Mouse (Mus musculus) brown adipose tissue, adult 24 weeks (tissue): ENCODE data around the gene Adap2. TPM values are rescaled to one million over a fixed set of nuclear protein-coding genes. Genes with fewer than 3 reads are reported as not detected.
A peak's percentile ranks its signal among the peaks of the same experiment; 100 is the strongest.

Source experiments
- H3K27ac ChIP-seq: fragments of 200-500 bp; replicated peaks from 2 replicates; pipeline ENCODE4 v1.5.1; 2012; ENCODE audit warnings: low read depth, mild to moderate bottlenecking, low read length
- H3K4me1 ChIP-seq: fragments of 200-500 bp; 2 replicates; pipeline ENCODE4 v1.6.1; 2012; ENCODE audit warnings: low read length, mixed read lengths; ENCODE audit not compliant: control insufficient read depth, insufficient read depth, insufficient read length
- H3K4me3 ChIP-seq: fragments of 200-500 bp; 2 replicates; pipeline ENCODE4 v1.5.1; 2012; ENCODE audit warnings: low read depth, mild to moderate bottlenecking, low read length, moderate library complexity; ENCODE audit not compliant: insufficient read depth
- polyA plus RNA-seq: library from polyadenylated mRNA; stranded (reverse); fragments of >200 nt; gene quantifications from 2 replicates; pipeline ENCODE4 v1.2.4, GENCODE M21; 2012; ENCODE audit not compliant: missing spikeins, insufficient read depth, insufficient read length

Adap2 gene
- polyA plus RNA-seq, 1 experiment, result 5.8 TPM

DNA sequence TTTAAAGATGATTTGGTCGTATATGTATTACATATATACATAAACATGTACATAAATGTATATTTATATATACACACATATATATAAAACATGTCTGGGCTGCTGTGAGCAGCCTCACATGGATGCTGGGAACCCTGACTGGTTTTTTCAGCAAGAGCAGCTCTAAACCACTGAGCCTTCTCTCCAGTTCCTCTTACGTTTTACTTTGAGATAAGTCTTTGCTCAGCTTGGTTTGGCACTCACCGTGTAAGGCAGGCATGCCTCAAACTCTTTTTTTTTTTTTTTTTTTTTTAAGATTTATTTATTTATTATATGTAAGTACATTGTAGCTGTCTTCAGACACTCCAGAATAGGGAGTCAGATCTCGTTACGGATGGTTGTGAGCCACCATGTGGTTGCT, 3.3 kb upstream of the Adap2 start:
- H3K4me1 ChIP-seq, result peaks cover 2% of the 10 kb centered on the region
- no peak overlapping the region for H3K27ac ChIP-seq
- no peak overlapping the region for H3K4me3 ChIP-seq

GRCm38 (mm10) chr11:80151541-80151940, 2.4 kb upstream of the Adap2 start:
- Histone ChIP-seq H3K4me3 (no peak overlapping the region), H3K4me1 (peaks cover 2% of the 10 kb centered on the region), H3K27ac (0 out of 2 replicates have a peak overlapping the region, but pooled peaks have one; percentile 15)

- Histone ChIP-seq H3K4me1 (peaks cover 2% of the 10 kb centered on the region), H3K27ac (peak overlapping the region; percentile 31; the same call in 1 of the 2 replicates), H3K4me3 (no peak overlapping the region)
Observed at GRCm38 (mm10) chr11:80152376-80152775, 1.5 kb upstream of the Adap2 start.

- Histone ChIP-seq H3K4me1 (no peaks in the 10 kb centered on the region), H3K27ac (peak overlapping the region; percentile 88)
Observed at GRCm38 (mm10) chr11:80154501-80154900, 596 bp downstream of the Adap2 start.

DNA sequence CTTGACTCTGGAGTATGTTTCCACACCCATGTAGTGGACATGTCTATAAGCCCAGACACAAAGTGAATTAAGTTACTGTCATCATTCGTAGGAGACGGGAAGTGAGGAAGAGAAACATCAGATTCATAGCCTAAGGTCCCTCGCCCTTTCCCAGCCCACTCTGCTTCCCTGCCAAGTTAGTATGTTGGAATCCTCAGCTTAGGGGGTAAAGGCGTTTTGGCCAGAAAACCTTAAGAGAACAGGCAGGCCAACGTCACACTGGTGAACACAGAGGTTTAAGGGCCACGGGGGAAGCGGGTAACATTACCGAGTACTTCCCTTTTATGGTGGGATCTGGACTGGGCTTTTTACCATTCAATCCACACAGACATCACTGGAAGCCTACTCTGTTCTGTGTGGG, 1.6 kb downstream of the Adap2 start:
- Histone ChIP-seq H3K27ac (peak overlapping the region; percentile 88), H3K4me3 (peak overlapping the region; percentile 81), H3K4me1 (no peaks in the 10 kb centered on the region)

More at GRCm38 (mm10) chr11:80154501-80154900, 596 bp downstream of the Adap2 start:
- peak overlapping the region; percentile 81 for H3K4me3 ChIP-seq

DNA sequence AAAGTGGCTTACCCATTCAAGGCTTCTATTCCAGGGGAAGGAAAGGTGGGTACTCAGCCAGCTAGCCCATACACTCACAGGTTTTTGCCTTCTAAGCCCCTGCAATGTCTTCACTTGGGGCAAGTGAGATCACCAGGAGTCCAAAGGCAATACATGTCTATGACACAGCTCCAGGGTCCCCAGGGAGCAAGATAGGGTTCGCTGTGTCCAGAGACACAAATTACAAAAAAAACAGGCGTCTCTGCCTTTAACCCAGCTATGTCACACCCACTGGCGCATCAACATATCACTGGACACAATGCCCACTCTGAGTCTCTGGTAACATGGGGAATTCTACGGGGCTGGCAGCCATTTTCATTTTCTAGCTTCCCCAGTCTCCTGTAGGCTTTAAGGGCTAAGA, 2.1 kb downstream of the Adap2 start:
- peak overlapping the region; percentile 81 for H3K4me3 ChIP-seq
- no peaks in the 10 kb centered on the region for H3K4me1 ChIP-seq
- peak overlapping the region; percentile 88 for H3K27ac ChIP-seq

DNA sequence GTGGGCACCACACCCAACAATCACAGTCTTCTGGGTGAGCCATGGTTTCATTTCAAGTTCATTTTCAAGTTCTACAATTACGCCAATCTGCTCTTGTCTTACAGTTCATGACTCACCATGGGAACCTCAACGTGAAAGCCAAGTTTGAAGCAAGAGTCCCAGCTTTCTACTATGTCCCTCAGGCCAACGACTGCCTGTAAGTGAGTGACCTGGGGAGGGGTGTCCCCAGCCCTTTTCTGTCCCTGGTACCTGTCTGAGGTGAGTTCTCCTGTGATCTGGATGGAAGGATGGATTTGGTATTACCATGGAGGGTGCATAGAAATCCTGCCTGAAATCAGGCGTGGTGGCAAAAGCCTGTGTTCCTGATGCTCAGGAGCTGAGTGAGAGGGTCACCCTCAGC, 2.9 kb downstream of the Adap2 start:
- no peaks in the 10 kb centered on the region for H3K4me1 ChIP-seq
- H3K27ac ChIP-seq, result no peak overlapping the region
- peak overlapping the region; percentile 14; the same call in 1 of the 2 replicates for H3K4me3 ChIP-seq

DNA sequence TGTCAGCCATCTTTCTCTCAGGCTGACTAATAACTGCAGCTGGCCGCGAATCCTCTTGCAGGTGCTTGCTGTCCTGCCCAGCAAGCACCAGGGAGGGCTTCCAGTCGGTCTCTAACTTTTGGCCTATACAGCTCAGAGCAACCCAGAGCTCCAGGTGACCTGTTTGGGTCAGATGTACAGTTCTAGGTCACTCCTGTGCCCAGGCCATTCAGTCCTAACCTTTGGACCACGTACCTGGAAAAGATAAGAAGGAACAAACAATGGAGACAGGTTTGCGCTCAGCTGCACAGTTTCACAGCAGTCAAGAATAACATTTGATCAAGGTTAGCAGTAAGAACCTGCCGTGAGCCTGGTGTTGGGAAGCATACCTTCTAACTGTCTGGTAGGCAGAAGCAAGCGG, 5.1 kb downstream of the Adap2 start:
- Histone ChIP-seq H3K27ac (no peak overlapping the region), H3K4me1 (no peaks in the 10 kb centered on the region), H3K4me3 (no peak overlapping the region)

DNA sequence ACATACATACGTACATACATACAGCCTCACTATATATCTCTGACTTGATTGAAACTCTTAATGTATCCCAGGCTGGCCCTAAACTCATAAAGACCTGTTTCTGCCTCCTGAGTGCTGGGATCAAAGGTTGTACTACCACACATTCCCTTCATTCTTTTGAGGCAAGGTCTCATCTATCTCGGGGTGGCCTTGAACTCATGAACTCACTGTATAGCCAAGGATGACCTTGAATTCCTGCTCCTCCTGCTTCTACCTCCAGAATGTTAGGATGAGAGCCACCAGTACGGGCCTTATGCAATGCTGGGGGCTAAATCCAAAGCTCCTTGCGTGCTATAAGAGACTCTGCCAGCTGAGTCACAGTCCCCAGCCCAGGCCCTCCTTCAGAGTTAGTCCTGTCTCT, 7.1 kb downstream of the Adap2 start:
- no peaks in the 10 kb centered on the region for H3K4me1 ChIP-seq
- no peak overlapping the region for H3K27ac ChIP-seq
- H3K4me3 ChIP-seq, result no peak overlapping the region

- Histone ChIP-seq H3K4me1 (no peaks in the 10 kb centered on the region), H3K27ac (peak overlapping the region; percentile 65; the same call in 1 of the 2 replicates), H3K4me3 (no peak overlapping the region)
Observed at GRCm38 (mm10) chr11:80163362-80164116, 9.6 kb downstream of the Adap2 start.

- no peak overlapping the region for H3K27ac ChIP-seq
- H3K4me3 ChIP-seq, result no peak overlapping the region
- H3K4me1 ChIP-seq, result no peaks in the 10 kb centered on the region
Observed at GRCm38 (mm10) chr11:80164224-80164623, 10.3 kb downstream of the Adap2 start.

DNA sequence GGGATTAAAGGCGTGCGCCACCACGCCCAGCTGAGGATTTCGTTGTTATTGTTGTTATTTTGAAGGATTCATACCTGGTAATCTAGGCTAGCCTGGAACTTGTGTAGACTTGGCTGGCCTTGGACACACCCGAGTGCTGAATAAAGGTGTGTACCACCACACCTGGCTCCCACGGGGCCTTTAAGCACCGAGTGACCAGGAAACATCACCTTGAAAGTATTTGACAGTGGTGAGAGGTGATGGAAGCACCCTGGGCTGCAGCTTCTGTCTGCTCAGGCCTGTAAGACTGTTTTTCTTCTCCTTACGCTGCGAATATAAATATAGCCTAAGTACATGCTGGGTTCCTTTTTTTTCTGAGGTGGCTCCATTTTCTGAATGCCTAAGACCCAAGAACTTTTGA, 14.2 kb downstream of the Adap2 start:
- Histone ChIP-seq H3K4me1 (peaks cover 12% of the 10 kb centered on the region; the same call in 1 of the 2 replicates), H3K27ac (peak overlapping the region; percentile 75), H3K4me3 (no peak overlapping the region)

DNA sequence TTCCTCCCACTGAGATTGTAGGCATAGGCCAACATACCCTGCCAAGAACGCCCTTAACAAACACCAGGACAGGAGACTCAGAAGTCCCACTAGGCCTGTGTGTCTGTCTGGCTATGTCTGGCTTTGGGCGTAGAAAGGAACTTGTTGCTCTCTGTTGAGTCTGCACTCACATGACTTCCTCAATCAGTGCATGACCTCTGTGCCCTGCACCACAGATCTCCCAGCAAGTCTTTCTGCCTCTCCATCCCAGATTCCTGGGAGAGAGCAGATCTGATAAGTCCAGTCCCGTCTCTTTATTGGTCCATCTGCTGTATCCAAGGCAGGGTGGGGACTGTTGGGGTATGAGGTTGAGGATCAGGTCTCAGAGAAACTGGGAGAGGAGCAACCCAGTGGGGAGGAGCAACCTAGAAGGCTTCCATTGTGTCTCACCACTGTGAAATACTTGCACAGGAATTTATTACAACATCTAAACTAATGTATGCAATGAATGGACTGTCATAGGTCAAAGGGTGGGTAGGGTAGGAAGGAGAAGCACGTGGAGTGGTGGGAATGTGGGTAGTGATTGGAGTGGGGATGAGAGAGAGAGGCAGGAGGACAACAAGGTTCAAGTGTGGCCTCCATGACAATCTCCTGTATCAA, 14.8 kb downstream of the Adap2 start:
- Histone ChIP-seq H3K27ac (peak overlapping the region; percentile 75), H3K4me1 (peaks cover 12% of the 10 kb centered on the region; the same call in 1 of the 2 replicates), H3K4me3 (no peak overlapping the region)

DNA sequence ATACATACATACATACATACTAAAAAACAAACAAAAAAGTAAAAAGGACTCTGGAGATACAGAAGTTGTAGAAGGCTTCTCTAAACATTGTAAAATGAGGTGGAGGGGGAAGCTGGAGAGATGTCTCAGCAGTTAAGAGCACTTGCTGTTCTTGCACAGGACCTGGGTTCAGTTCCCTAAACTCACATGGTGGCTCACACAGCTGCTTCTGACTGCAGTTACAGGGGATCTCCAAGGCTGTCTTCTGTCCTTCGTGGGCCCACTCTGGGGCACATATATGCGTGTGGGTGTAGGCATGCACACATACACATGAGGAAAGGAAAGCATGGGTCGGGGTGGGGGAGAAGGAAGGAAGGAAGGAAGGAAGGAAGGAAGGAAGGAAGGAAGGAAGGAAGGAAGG, 15.7 kb downstream of the Adap2 start:
- H3K4me3 ChIP-seq, result no peak overlapping the region
- peak overlapping the region; percentile 80 for H3K27ac ChIP-seq

GRCm38 (mm10) chr11:80170351-80170750, 16.4 kb downstream of the Adap2 start:
- peaks cover 12% of the 10 kb centered on the region; the same call in 1 of the 2 replicates for H3K4me1 ChIP-seq
- H3K27ac ChIP-seq, result peak overlapping the region; percentile 80
- no peak overlapping the region for H3K4me3 ChIP-seq

More for the DNA sequence above, 15.7 kb downstream of the Adap2 start:
- peaks cover 12% of the 10 kb centered on the region; the same call in 1 of the 2 replicates for H3K4me1 ChIP-seq
